Mouse (Mus musculus) gastrocnemius, postnatal 25 days (tissue): ENCODE measurements around the gene Ugt3a1. TPM values are rescaled to one million over a fixed set of nuclear protein-coding genes. Genes with fewer than 3 reads are reported as not detected.
"Not testable (repeated sequence)": the region's sequence is repeated elsewhere in the genome, so short reads cannot be mapped to it uniquely, and the experiment has no call there.

ENCODE experiments used
- DNase-seq: peaks from one replicate; pipeline ENCODE4 v3.0.0; 2022
- long read RNA-seq, 2 experiments: library from polyadenylated mRNA; stranded (forward); transcript quantifications; one replicate each; pipeline ENCODE4 v2.0.0; 2021
- total RNA-seq, 2 experiments: library from RNA; stranded (reverse); gene quantifications; 1 replicate in 1 of 2; 2 replicates in 1 of 2; pipeline ENCODE4 v1.2.3; 2021

Ugt3a1 gene
- total RNA-seq: not detected
- long read RNA-seq, experiment 1: 0 reads
- long read RNA-seq, experiment 2: 0 reads

DNA sequence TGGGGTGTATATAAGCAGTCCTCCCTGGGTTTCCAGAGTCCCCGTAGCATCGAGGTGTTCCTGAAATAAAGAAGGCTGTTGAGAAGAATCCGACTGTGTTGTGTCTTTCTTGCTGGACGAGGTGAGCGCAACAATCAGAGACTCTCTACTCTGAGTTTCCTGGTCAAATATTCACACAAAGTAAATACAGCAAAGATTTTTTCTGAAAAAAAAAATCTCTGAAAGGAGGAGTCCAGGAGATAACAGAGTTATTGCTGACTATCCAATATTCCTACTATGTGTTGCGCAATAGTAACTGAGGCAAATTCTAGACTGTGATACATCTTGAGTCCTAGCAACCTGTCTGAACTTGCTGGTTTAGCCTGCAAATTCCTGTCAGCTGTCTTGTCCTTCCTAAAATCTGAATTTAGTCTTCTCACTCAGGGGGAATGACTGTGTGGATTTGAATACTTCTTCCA lies at the start of gene Ugt3a1:
Gene Ugt3a1 (plus strand): TSS at position 51 of the 458 bp plus-strand sequence.
- no peak for DNase-seq

DNA sequence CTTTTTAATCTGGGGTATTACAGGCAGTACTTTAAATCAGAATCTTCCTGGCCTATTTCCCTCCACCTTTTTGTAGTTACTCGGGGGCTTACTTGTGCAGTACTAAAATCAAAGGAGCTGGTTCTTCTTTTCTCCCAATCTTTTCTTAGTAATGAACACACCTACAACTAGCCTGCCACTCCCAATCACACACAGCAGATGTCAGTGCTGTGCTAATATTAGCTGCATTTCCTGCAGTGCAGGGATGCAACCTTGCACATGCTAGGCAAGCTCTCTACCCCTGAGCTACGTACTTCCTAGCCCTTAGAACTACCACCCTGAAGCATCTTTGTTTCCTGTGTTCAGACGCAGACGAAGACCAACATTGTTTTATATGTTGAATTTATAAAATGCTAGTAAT lies 45.8 kb upstream of the Ugt3a1 start:
- DNase-seq: not testable (repeated sequence)

DNA sequence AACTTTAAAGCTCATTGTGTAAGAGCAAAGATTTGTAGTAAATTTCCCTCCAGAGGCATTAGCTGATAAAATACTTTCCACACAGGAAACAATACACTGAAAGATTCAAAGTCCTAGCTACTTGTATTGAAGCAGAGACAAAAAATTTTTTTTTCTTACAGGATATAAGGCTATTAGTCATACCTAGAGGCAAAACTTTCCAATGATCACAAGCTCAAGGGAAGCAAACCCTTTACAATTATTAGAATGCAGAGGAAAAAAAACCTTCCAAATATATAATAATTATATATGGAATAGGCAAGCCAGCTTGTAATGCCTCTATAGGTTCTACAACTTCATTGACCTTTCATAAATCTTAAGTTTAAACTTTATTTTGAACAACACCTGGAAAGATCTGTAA lies 30.3 kb upstream of the Ugt3a1 start:
- no peak for DNase-seq

DNA sequence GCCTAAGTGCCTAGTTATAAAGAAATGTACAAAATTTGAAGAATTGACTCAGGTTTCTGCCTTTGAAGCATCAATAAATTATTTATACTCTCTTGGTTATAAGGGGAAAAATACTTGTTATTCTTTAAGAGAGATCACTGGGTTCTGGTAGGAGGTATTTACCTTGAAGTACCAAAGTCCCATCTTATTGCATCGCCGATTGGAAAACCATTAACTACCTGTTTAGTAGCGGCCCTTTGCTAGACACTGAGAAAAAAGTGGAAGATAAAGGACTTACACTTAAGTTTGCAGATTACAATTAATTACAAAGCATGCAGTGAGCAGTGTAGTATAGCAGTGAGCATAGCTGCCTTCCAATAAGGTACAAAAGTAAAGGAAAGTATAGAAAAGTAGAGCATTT lies 23.8 kb upstream of the Ugt3a1 start:
- DNase-seq: no peak

DNA sequence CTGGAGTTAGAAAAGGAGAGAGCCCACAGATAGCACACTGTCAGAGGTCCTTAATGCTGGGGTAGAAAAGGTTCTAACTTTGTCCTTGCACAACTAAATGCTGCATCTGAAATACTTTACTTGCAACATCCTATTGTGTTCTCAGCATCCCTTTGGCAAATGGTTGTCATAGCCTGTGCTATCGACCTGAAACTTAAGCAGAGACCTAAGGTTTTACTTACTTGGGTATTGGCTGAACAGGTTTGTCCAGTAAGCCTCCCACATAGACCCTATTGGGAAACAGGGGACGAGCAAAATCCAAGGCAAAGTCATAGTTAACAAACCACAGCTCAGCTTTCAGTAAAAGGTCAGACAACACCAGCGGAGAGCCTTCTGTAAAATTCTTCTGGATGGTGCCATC lies 16.1 kb upstream of the Ugt3a1 start:
- no peak for DNase-seq

DNA sequence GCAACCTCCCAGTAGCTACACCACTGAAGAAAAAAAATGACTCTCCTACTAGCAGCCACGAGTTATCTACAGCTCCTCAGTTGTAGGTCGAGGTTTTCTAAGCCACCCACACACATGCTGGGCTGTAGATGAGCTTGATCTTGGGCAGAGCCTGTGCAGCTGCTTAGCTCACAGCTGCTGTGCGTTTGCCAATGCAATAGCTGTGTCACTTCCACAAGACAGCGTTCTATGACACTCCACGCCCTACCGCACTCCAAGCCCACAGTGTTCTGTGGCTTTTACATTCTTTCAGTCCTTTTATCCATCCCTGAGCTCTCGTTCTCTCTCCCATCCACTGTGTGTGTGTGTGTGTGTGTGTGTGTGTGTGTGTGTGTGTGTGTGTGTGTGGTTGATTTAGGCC lies 4.8 kb upstream of the Ugt3a1 start:
- no peak for DNase-seq

DNA sequence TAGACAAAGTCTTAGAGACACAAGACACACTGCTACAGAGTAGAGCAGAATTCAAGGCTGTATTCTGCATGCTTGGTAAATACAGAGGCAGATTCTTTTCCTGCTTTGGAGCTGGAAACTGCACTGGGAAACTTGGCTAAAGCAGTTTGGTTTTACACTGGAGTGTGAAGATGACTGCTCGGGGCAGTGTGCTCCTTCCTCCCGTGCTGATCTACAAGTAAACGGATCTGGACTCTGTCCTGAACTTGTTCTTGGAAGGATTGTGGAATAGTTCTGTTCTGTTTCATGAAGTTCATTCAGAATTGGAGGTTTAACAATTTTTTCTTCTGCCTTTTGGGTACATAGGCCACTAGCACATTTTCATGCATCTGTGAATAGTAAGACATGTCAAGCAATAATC lies 2.3 kb downstream of the Ugt3a1 start:
- no peak for DNase-seq

DNA sequence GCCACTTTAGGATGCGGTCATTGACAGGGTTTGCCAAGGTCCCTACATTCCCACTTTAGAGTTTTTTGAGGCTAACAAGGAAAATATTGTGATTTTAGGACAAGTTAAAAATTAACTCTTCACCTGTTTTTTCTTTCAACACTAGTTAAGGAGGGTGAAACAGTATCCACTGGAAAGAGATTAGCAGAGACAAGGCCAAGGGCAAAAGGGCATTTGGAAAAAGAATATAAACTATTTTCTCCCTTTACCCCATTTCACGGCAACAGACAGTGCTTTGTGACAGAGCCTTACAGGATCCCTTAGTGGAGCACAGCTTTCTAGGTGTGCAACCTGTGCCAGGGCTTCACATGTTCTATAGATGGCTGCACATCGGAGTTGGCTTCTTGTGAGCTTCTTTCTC lies 2.9 kb downstream of the Ugt3a1 start:
- DNase-seq: no peak

DNA sequence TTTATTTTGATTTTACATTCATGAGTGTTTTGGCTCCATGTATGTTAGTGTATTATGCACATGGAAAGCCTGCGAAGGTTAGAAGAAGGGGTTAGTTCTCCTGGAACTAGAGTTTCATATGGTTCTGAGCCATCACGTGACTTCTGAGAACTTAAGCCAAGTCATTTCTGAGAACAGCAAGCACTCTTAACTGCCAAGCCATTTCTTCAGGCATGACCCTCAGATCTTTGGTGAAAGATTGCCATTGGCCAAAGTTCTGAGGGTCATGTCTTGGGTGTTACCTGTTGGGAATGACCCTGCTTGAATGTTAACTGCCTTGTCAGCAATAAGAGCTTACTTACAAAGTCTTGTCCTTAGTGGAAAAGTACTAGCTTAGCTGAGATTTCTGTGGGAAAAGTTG lies 6.5 kb downstream of the Ugt3a1 start:
- DNase-seq: no peak

DNA sequence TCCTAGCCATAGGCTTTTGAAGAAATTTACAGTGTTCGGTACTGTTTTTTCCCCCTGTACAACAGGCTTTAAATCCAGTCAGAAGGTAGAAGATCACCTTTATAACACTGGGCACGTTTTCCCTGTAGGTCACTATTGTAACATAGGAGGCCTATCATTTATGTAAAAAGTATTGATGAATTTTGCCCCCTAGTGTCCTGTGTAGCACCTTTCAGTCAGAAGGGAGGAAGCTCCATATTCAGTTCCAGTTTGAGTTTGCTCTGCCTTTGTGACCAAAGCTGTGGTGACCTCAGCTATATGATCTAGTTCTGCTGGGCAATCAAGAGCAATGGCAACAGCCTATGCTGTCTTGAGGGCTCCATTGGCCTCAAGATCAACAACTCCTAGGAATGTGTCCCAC lies 13.0 kb downstream of the Ugt3a1 start:
- DNase-seq: no peak

DNA sequence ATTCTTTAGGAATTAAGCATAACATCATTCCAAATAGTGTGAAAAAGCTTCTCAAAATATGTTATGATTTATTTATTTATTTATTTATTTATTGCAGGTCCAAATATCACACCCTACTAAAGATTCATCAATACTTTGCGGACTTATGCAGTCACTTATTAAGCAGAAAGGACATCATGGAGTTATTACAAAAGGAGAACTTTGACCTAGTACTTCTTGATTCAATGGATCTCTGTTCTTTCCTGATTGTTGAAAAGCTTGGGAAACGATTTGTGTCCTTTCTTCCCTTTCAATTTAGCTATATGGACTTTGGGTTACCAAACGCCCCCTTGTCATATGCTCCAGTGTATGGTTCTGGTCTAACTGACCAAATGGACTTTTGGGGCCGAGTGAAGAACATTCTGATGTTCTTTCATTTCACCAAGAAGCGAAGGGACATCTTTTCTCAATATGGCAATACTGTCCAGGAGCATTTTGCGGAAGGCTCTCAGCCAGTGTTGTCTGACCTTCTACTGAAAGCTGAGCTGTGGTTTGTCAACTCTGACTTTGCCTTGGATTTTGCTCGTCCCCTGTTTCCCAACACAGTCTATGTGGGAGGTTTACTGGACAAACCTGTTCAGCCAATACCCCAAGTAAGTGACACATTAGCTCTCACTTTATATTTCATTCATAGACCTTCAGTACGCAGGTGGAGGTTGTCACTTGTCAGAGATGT lies 29.4 kb downstream of the Ugt3a1 start:
- no peak for DNase-seq

DNA sequence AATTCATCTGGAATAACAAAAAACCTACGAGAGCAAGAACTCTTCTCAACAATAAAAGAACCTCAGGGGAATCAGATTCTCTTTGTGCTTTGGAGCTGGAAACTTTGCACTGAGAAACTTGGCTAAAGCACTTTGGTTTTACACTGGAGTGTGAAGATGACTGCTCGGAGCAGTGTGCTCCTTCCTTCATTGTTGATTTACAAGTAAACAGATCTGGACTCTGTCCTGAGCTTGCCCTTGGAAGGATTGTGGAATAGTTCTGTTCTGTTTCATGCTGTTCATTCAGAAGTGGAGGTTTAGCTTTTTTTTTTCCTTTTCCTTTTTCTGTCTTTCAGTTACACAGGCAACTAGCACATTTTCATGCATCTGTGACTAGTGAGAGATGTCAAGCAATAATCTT lies 57.9 kb downstream of the Ugt3a1 start:
- no peak for DNase-seq

DNA sequence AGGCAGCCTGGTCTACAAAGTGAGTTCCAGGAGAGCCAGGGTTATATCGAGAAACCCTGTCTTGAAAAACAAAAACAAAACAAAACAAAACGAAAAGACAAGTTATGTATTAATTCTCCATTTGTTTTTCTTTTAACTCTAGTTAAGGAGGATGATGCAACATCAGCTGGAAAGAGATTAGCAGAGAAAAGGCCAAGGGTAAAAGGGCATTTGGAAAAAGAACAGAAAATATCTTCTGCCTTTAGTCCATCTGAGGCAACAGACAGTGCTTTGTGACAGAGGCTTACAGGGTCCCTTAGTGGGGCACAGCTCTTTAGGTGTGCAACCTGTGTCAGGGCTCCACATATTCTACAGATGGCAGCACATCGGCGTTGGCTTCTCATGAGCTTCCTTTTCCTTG lies 58.7 kb downstream of the Ugt3a1 start, which contains the start of gene Ugt3a2:
Gene Ugt3a2 (plus strand): TSS at position 210 of the 400 bp plus-strand sequence.
- no peak for DNase-seq

DNA sequence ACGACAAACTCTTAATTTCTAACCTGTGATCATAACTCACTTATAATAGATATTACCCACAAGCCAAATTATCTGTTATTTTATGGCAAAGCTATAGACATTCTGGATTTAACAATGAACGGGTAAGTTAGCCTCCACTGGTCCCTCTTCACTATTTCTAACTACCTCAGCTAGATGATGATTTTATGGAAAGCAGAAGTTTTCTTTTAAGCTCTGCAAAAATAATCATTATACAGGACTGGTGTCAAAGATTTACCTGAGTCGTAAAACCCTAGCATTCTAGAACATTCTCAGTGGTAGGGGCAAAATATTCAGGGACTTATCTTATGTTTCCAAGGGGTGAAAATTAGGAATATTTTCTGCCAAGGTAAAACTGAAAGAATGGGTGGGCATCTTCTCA lies 59.9 kb downstream of the Ugt3a1 start:
- DNase-seq: no peak

DNA sequence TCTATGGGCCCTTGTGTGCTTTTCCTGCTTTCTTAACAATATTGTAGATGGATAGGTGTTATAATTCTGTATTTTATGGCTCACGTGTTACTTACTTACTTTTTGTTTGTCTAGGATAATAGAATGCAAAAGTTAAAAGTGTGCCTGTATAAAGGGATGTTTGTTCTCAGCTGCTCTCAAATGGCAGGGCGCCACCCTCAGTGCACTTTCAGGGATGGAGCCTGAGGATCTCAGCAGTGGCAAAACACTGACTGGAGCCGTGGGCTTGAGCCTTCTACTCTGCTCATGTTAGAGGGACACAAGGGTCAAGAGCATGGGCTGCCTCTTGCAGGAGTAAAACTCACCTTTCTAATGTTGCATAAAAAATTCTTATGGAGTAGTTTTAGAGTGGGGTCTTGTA lies 60.3 kb downstream of the Ugt3a1 start:
- DNase-seq: no peak

DNA sequence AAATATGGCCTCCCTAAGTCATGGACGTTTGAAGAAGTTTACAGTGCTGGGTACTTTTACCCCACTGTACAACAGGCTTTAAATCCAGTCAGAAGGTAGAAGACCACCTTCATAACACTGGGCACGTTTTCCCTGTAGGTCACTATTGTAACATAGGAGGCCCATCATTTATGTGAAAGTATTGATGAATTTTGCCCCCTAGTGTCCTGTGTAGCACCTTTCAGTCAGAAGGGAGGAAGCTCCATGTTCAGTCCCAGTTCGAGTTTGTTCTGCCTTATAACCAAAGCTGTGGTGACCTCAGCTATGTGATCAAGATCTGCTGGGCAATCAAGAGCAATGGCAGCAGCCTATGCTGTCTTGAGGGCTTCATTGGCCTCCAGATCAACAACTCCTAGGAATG lies 72.1 kb downstream of the Ugt3a1 start:
- no peak for DNase-seq

DNA sequence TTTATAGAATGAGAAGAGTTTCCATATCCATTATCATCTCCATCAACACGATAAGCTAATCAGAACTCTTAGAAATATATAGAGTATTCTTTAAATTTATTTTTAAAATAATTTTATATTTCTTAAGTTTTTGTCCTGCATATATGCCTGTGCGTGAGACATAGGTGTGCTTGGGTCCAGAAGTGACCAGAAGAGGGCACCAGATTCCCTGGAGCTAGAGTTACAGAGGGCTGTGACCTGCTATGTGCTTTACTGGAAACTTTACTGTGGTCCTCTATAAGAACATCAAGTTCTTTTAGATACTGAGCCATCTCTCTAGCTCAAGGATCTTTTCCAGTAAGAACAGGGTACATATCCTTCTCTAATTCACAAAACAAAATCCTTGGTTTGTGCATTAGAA lies 86.1 kb downstream of the Ugt3a1 start:
- no peak for DNase-seq

Other genes starting within 250 kb of the Ugt3a1 start
- 10 to 100 TPM; 19.3 to 24.2 TPM for gene Nadk2, start 205.6 kb upstream of the Ugt3a1 start, total RNA-seq
- 10 to 100 TPM; 11.9 to 13.5 TPM for gene Lmbrd2, start 136.3 kb upstream of the Ugt3a1 start, total RNA-seq
- 1 to 10 TPM in 1 of 2 experiments, under 1 TPM in 1; 0.84 to 1.4 TPM for gene Skp2, start 121.5 kb upstream of the Ugt3a1 start, total RNA-seq
- not detected for gene Ugt3a2, start 58.7 kb downstream of the Ugt3a1 start, total RNA-seq
- gene Capsl, start 159.1 kb downstream of the Ugt3a1 start, total RNA-seq: not detected